Mouse (Mus musculus): ENCODE data around the gene Tfb1m. TPM values are rescaled to one million over a fixed set of nuclear protein-coding genes. Genes with fewer than 3 reads are reported as not detected.

Gene Tfb1m
- total and polyA plus RNA-seq, 3 experiments = 21.0 to 46.8 (median 29.4) TPM

GRCm38 (mm10) chr17:3481576-3482575, 75.7 kb downstream of the Tfb1m start:
- in situ Hi-C loops (cut with MboI; ENCODE audit: low pct_ligation_motif_present, low pct_unique_long_range_greater_than_20kb, low sequenced_read_pairs) = no loop called here

GRCm38 (mm10) chr17:3476546-3476945, 81.0 kb downstream of the Tfb1m start:
- DNase-seq (ENCODE audit: extremely low read depth) = no peak
- Histone ChIP-seq H3K79me2 (replicated peaks; ENCODE audit: control insufficient read depth, extremely low read depth, insufficient read depth, poor library complexity, severe bottlenecking) (no peaks in the 10 kb centered on the region), H3K4me3 (replicated peaks in 1 of 3; ENCODE audit: low read depth in 2 of 3, low read length in 2 of 3, poor library complexity in 1 of 3) (no peak overlapping the region), H3K9me3 (replicated peaks; ENCODE audit: low read length) (no peaks in the 10 kb centered on the region), H3K9ac (ENCODE audit: insufficient read depth, low read depth) (no peak overlapping the region), H3K36me3 (replicated peaks in 1 of 2; ENCODE audit: control insufficient read depth in 1 of 2, insufficient read depth in 1 of 2, low read length in 1 of 2) (peaks cover 15 to 69% of the 10 kb centered on the region in 2 experiments), H3K4me1 (ENCODE audit: control insufficient read depth in 1 of 2, insufficient read depth in 2 of 2) (no peaks in the 10 kb centered on the region), H3K27me3 (replicated peaks) (no peaks in the 10 kb centered on the region), H3K27ac (ENCODE audit: insufficient read depth, low read depth) (no peak overlapping the region), H3K4me2 (ENCODE audit: insufficient read depth, low read depth, poor library complexity, severe bottlenecking) (no peak overlapping the region)
- in situ Hi-C loops (cut with MboI; ENCODE audit: low pct_ligation_motif_present, low pct_unique_long_range_greater_than_20kb, low sequenced_read_pairs) (no loop called here), dilution Hi-C loops (cut with MboI; ENCODE audit: extremely low pct_ligation_motif_present, extremely low pct_unique_long_range_greater_than_20kb, low sequenced_read_pairs) (no loop called here)
- TF ChIP-seq JUN (IDR thresholded peaks at IDR 0.05; ENCODE audit: insufficient read depth, low read depth, low read length) (no peak), RCOR1 (conservative IDR thresholded peaks at IDR 0.05; ENCODE audit: low read depth, low read length) (no peak)

More at GRCm38 (mm10) chr17:3481576-3482575, 75.7 kb downstream of the Tfb1m start:
- Histone ChIP-seq H3K27me3 (replicated peaks) (no peaks in the 10 kb centered on the region), H3K4me2 (ENCODE audit: insufficient read depth, low read depth, poor library complexity, severe bottlenecking) (no peak overlapping the region), H3K4me3 (replicated peaks in 1 of 3; ENCODE audit: low read depth in 2 of 3, low read length in 2 of 3, poor library complexity in 1 of 3) (no peak overlapping the region), H3K9ac (ENCODE audit: insufficient read depth, low read depth) (no peak overlapping the region), H3K79me2 (replicated peaks; ENCODE audit: control insufficient read depth, extremely low read depth, insufficient read depth, poor library complexity, severe bottlenecking) (no peaks in the 10 kb centered on the region), H3K9me3 (replicated peaks; ENCODE audit: low read length) (no peaks in the 10 kb centered on the region), H3K27ac (ENCODE audit: insufficient read depth, low read depth) (no peak overlapping the region), H3K4me1 (ENCODE audit: control insufficient read depth in 1 of 2, insufficient read depth in 2 of 2) (no peaks in the 10 kb centered on the region), H3K36me3 (replicated peaks in 1 of 2; ENCODE audit: control insufficient read depth in 1 of 2, insufficient read depth in 1 of 2, low read length in 1 of 2) (peaks cover 15 to 85% of the 10 kb centered on the region in 2 experiments)
- TF ChIP-seq E2F4 (IDR thresholded peaks at IDR 0.05; ENCODE audit: insufficient replicate concordance, low read depth, low read length) (no peak), MYC (IDR thresholded peaks at IDR 0.05; ENCODE audit: low read depth, low read length) (no peak), MAX (IDR thresholded peaks at IDR 0.05; ENCODE audit: low read length) (no peak), CHD1 (IDR thresholded peaks at IDR 0.05; ENCODE audit: low read depth, low read length) (no peak), IRF4 (IDR thresholded peaks at IDR 0.05; ENCODE audit: low read depth, low read length) (no peak), KAT2A (IDR thresholded peaks at IDR 0.05; ENCODE audit: insufficient replicate concordance, low read length) (no peak), JUN (IDR thresholded peaks at IDR 0.05; ENCODE audit: insufficient read depth, low read depth, low read length) (no peak), UBTF (IDR thresholded peaks at IDR 0.05; ENCODE audit: low read depth, low read length) (no peak)
- no peak for DNase-seq (ENCODE audit: extremely low read depth)
- dilution Hi-C loops (cut with MboI; ENCODE audit: extremely low pct_ligation_motif_present, extremely low pct_unique_long_range_greater_than_20kb, low sequenced_read_pairs) = no loop called here

GRCm38 (mm10) chr17:3472018-3472417, 85.6 kb downstream of the Tfb1m start:
- Histone ChIP-seq H3K79me2 (replicated peaks; ENCODE audit: control insufficient read depth, extremely low read depth, insufficient read depth, poor library complexity, severe bottlenecking) (no peaks in the 10 kb centered on the region), H3K27ac (ENCODE audit: insufficient read depth, low read depth) (no peak overlapping the region), H3K36me3 (replicated peaks in 1 of 2; ENCODE audit: control insufficient read depth in 1 of 2, insufficient read depth in 1 of 2, low read length in 1 of 2) (peaks cover 5 to 62% of the 10 kb centered on the region in 2 experiments), H3K9ac (ENCODE audit: insufficient read depth, low read depth) (no peak overlapping the region), H3K9me3 (replicated peaks; ENCODE audit: low read length) (no peaks in the 10 kb centered on the region), H3K4me3 (replicated peaks in 1 of 3; ENCODE audit: low read depth in 2 of 3, low read length in 2 of 3, poor library complexity in 1 of 3) (no peak overlapping the region), H3K27me3 (replicated peaks) (no peaks in the 10 kb centered on the region), H3K4me1 (ENCODE audit: control insufficient read depth in 1 of 2, insufficient read depth in 2 of 2) (no peaks in the 10 kb centered on the region), H3K4me2 (ENCODE audit: insufficient read depth, low read depth, poor library complexity, severe bottlenecking) (no peak overlapping the region)
- TF ChIP-seq RAD21 (IDR thresholded peaks at IDR 0.05; ENCODE audit: low read depth, low read length) = no peak
- in situ Hi-C loops (cut with MboI; ENCODE audit: low pct_ligation_motif_present, low pct_unique_long_range_greater_than_20kb, low sequenced_read_pairs) = no loop called here
- no peak for DNase-seq (ENCODE audit: extremely low read depth)
- dilution Hi-C loops (cut with MboI; ENCODE audit: extremely low pct_ligation_motif_present, extremely low pct_unique_long_range_greater_than_20kb, low sequenced_read_pairs) = no loop called here

Other genes with a start within 250 kb of the Tfb1m start
- gene Tiam2, start 231.2 kb downstream of the Tfb1m start, total RNA-seq (2012; rRNA removed) = 9.1 and 9.5 TPM in 2 replicates
- gene Tiam2, start 231.2 kb downstream of the Tfb1m start, total RNA-seq (2014; rRNA removed) = 5.9 and 6.4 TPM in 2 replicates
- gene Tiam2, start 231.2 kb downstream of the Tfb1m start, polyA plus RNA-seq (2012; ENCODE audit: insufficient read length, low read depth) = 9.4 and 10.2 TPM in 2 replicates
- 0.21 TPM in 1 of 2 replicates, not detected in the other for gene Cldn20, start 25.2 kb downstream of the Tfb1m start, total RNA-seq (2012; rRNA removed)
- gene Cldn20, start 25.2 kb downstream of the Tfb1m start, total RNA-seq (2014; rRNA removed) = not detected in 2 replicates
- 0.73 and 0.90 TPM in 2 replicates for gene Cldn20, start 25.2 kb downstream of the Tfb1m start, polyA plus RNA-seq (2012; ENCODE audit: insufficient read length, low read depth)
- not detected in 2 replicates for gene Nox3, start 138.5 kb upstream of the Tfb1m start, total RNA-seq (2012; rRNA removed)
- not detected in 2 replicates for gene Nox3, start 138.5 kb upstream of the Tfb1m start, total RNA-seq (2014; rRNA removed)
- gene Nox3, start 138.5 kb upstream of the Tfb1m start, polyA plus RNA-seq (2012; ENCODE audit: insufficient read length, low read depth) = not detected in 2 replicates